ENCODE assay signal across 10 mouse cellular contexts in the genomic region with DNA sequence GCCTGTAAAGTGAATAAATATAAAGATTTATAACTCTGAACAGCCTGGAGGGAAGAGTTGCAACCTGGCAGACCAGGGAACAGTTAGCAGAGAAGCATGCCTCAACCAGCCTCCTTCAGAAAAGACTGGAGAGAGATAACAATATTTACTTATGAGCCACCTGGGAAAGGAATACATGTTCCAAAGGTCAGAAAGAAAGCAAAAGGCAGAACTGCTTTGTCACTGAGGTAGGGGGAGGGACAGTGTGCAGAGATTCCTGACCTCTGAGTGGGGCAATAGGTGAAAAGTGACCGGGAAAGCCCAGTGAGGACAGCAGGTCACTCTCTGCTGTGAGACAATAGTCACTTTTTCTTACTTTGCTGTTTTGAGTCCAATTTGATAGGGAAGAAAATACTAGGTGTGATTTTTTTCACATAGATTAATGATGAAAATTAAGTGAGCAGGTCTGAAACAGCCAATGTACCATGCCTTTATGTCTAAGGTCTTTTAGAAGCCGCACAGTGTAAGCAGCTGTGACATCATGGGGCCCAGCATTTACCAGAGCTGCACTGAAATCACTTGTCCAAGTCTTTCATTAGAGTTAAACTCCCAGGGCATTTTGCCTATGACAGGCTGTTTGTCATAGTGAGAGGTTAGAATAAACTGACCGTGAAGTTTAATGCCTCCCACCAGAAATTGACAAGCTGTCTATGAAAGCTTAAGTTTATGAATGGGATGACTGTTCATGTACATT.
A peak's percentile ranks its signal among the peaks of the same experiment; 100 is the strongest.
DNase-seq lines count a peak whose midpoint lies in the region; ATAC-seq and TF ChIP-seq lines count a peak whose summit lies in the region.
"Had no signal": no experiment of that assay in that cellular context is flagged by ENCODE, and none has a peak within 500 bp of the region (broad histone marks: within the 10 kb centered on the region; RNA-seq: fewer than 3 reads in every experiment).

No protein-coding gene starts in this region.

- no peak overlapping the region for H3K4me2 ChIP-seq in kidney, embryonic 14.5 days (replicated peaks; ENCODE audit: low read depth, low read length)
- no peak overlapping the region for H3K4me2 ChIP-seq in intestine, embryonic 15.5 days (replicated peaks)

- peak; percentile 13 for DNase-seq in kidney, adult 18-20 months
- peak; percentile 59 for DNase-seq in kidney, postnatal 36 days
- DNase-seq in spleen, postnatal 36 days (ENCODE audit: low spot score in 2 of 2): no peak
- no peak for DNase-seq in gastrocnemius, adult 18-20 months (ENCODE audit: low spot score)
- DNase-seq: cerebellum, adult 9-11 months; heart, postnatal 10 days; right cerebral cortex, postnatal 14 days had no signal

- no peak overlapping the region for H3K9ac ChIP-seq in kidney, embryonic 14.5 days (ENCODE audit: low read depth, low read length)
- no peak overlapping the region for H3K9ac ChIP-seq in intestine, embryonic 15.5 days

- no peaks in the 10 kb centered on the region for H3K36me3 ChIP-seq in kidney, embryonic 14.5 days (ENCODE audit: control insufficient read depth, insufficient read depth, low read length)
- no peaks in the 10 kb centered on the region for H3K36me3 ChIP-seq in intestine, embryonic 15.5 days
- H3K36me3 ChIP-seq in small intestine, adult 2 months (ENCODE audit: control insufficient read depth, insufficient read depth, low read length): no peaks in the 10 kb centered on the region

- H3K27ac ChIP-seq in kidney, embryonic 14.5 days (ENCODE audit: low read depth, low read length): no peak overlapping the region
- peak overlapping the region; percentile 24; the same call in 1 of the 2 replicates for H3K27ac ChIP-seq in intestine, embryonic 15.5 days
- peak overlapping the region; percentile 87 for H3K27ac ChIP-seq in small intestine, adult 2 months (ENCODE audit: insufficient read depth, low read depth, low read length)

- H3K9me3 ChIP-seq in kidney, embryonic 14.5 days (ENCODE audit: control insufficient read depth, low read length): no peaks in the 10 kb centered on the region
- no peaks in the 10 kb centered on the region for H3K9me3 ChIP-seq in intestine, embryonic 15.5 days

- no peak overlapping the region for H3K4me3 ChIP-seq in kidney, embryonic 14.5 days (ENCODE audit: low read length)
- no peak overlapping the region for H3K4me3 ChIP-seq in intestine, embryonic 15.5 days (replicated peaks)
- H3K4me3 ChIP-seq in small intestine, adult 2 months (ENCODE audit: low read depth, low read length): no peak overlapping the region

- 40% methylated on average over 3 of the region's 3 CpGs for WGBS in kidney, embryonic 14.5 days
- WGBS in intestine, embryonic 15.5 days: 29% methylated on average over 3 of the region's 3 CpGs
- WGBS in small intestine, adult 2 months: 23% methylated on average over 3 of the region's 3 CpGs

- no peak for ATAC-seq in kidney, embryonic 14.5 days (ENCODE audit: low FRiP score, low TSS enrichment)
- ATAC-seq in intestine, embryonic 15.5 days: peak; percentile 93

- no peak for TF ChIP-seq CTCF in small intestine, adult 2 months (IDR thresholded peaks at IDR 0.05; ENCODE audit: extremely low read depth, insufficient read length, insufficient replicate concordance, low read depth, low read length)

- no peak for TF ChIP-seq POLR2A in small intestine, adult 2 months (IDR thresholded peaks at IDR 0.05; ENCODE audit: low read depth, low read length)

- H3K4me1 ChIP-seq in kidney, embryonic 14.5 days (ENCODE audit: control insufficient read depth, insufficient read depth, low read length): no peaks in the 10 kb centered on the region
- H3K4me1 ChIP-seq in intestine, embryonic 15.5 days (replicated peaks): no peaks in the 10 kb centered on the region
- peaks cover 16% of the 10 kb centered on the region for H3K4me1 ChIP-seq in small intestine, adult 2 months (ENCODE audit: control insufficient read depth, insufficient read depth, insufficient read length, low read length)

- no peaks in the 10 kb centered on the region for H3K27me3 ChIP-seq in kidney, embryonic 14.5 days (ENCODE audit: control insufficient read depth, insufficient read depth, low read length)
- H3K27me3 ChIP-seq in intestine, embryonic 15.5 days (replicated peaks): no peaks in the 10 kb centered on the region
- no peaks in the 10 kb centered on the region for H3K27me3 ChIP-seq in small intestine, adult 2 months (ENCODE audit: control insufficient read depth, insufficient read depth, low read length)

Comparison
In these comparisons a context has a peak if more than half of its experiments do, and no peak if none do; other contexts are left out.
1. DNase-seq: peak in kidney, adult 18-20 months (single experiment) and kidney, postnatal 36 days (2 of 2); none in spleen, postnatal 36 days (0 of 2) and gastrocnemius, adult 18-20 months (single experiment).